In genomic region chr6:116264836-116265235, GRCm38 (mm10) we compare ENCODE assay signal across 9 mouse cellular contexts. TPM values are rescaled to one million over a fixed set of nuclear protein-coding genes. Genes with fewer than 3 reads are reported as not detected.
DNase-seq lines count a peak whose midpoint lies in the region; ATAC-seq and TF ChIP-seq lines count a peak whose summit lies in the region.
"Had no signal": no experiment of that assay in that cellular context is flagged by ENCODE, and none has a peak within 500 bp of the region (broad histone marks: within the 10 kb centered on the region; RNA-seq: fewer than 3 reads in every experiment).

No protein-coding gene starts in this region.

- H3K4me3 ChIP-seq in heart, embryonic 11.5 days (ENCODE audit: low read depth, low read length): no peak overlapping the region; the same call in 1 of the 2 replicates
- H3K4me3 ChIP-seq in C2C12 (ENCODE audit: insufficient read depth, poor library complexity, severe bottlenecking): peak overlapping the region; percentile 37
- peak overlapping the region; percentile 57 for H3K4me3 ChIP-seq in forebrain, embryonic 16.5 days (replicated peaks; ENCODE audit: low read length)
- H3K4me3 ChIP-seq in macrophage (ENCODE audit: inconsistent target): peak overlapping the region; percentile 45

- H3K79me3 ChIP-seq in C2C12 (ENCODE audit: low read depth): no peaks in the 10 kb centered on the region

- 87% methylated on average over 11 of the region's 11 CpGs for WGBS in heart, embryonic 11.5 days (ENCODE audit: insufficient replicate concordance)
- 77% methylated on average over 11 of the region's 11 CpGs for WGBS in forebrain, embryonic 16.5 days
- 84% methylated on average over 11 of the region's 11 CpGs for WGBS in macrophage (ENCODE audit: missing documents)

- no peak overlapping the region for H3K9ac ChIP-seq in heart, embryonic 11.5 days (ENCODE audit: low read depth, low read length)
- no peak overlapping the region for H3K9ac ChIP-seq in forebrain, embryonic 16.5 days (replicated peaks; ENCODE audit: low read depth, low read length)

- H3K36me3 ChIP-seq in heart, embryonic 11.5 days (ENCODE audit: control insufficient read depth, insufficient read depth, low read length): peaks cover 3% of the 10 kb centered on the region; the same call in 1 of the 2 replicates
- H3K36me3 ChIP-seq in C2C12 (ENCODE audit: control insufficient read depth, insufficient read depth) (peaks cover 17% of the 10 kb centered on the region), macrophage (ENCODE audit: inconsistent target) (peaks cover 24% of the 10 kb centered on the region; the same call in 1 of the 2 replicates)
- H3K36me3 ChIP-seq in forebrain, embryonic 16.5 days (ENCODE audit: control insufficient read depth, insufficient read depth): 0 out of 2 replicates have a peak, but pooled peaks cover 2% of the 10 kb centered on the region

- H3K79me2 ChIP-seq in C2C12 (ENCODE audit: control insufficient read depth, insufficient read depth) (no peaks in the 10 kb centered on the region), macrophage (ENCODE audit: inconsistent target) (no peaks in the 10 kb centered on the region; the same call in 1 of the 2 replicates)

- no peak for DNase-seq in heart, postnatal 25 days (ENCODE audit: low spot score)
- no peak for DNase-seq in urinary bladder, postnatal 10 days (ENCODE audit: low spot score)
- no peak for DNase-seq in frontal cortex, postnatal 14 days (ENCODE audit: low spot score in 2 of 2)
- no peak for DNase-seq in cerebellum, adult 9-11 months
- DNase-seq: cerebellum, adult 2 months had no signal

- no peak for ATAC-seq in heart, embryonic 11.5 days (replicated peaks; ENCODE audit: insufficient number of reproducible peaks, low FRiP score, low TSS enrichment)
- no peak for ATAC-seq in forebrain, embryonic 16.5 days

- H3ac ChIP-seq in C2C12 (ENCODE audit: control insufficient read depth, insufficient read length, low read depth): no peak overlapping the region

- H3K27me3 ChIP-seq in heart, embryonic 11.5 days (ENCODE audit: control insufficient read depth, insufficient read depth, low read length): no peaks in the 10 kb centered on the region
- no peaks in the 10 kb centered on the region for H3K27me3 ChIP-seq in C2C12 (ENCODE audit: control insufficient read depth, insufficient read depth, insufficient read length)
- H3K27me3 ChIP-seq in forebrain, embryonic 16.5 days (replicated peaks; ENCODE audit: control insufficient read depth, insufficient read depth, low read length): no peaks in the 10 kb centered on the region

- no peaks in the 10 kb centered on the region for H3K9me3 ChIP-seq in heart, embryonic 11.5 days (replicated peaks; ENCODE audit: control insufficient read depth, low read length)
- H3K9me3 ChIP-seq in forebrain, embryonic 16.5 days (ENCODE audit: control insufficient read depth, low read length): no peaks in the 10 kb centered on the region

- TF ChIP-seq CTCF in C2C12 (IDR thresholded peaks at IDR 0.05; ENCODE audit: control insufficient read depth, insufficient read depth, insufficient read length): no peak

- peak overlapping the region; percentile 77 for H3K4me2 ChIP-seq in heart, embryonic 11.5 days
- H3K4me2 ChIP-seq in forebrain, embryonic 16.5 days (ENCODE audit: low read length): peak overlapping the region; percentile 51

- no peak overlapping the region for H3K27ac ChIP-seq in heart, embryonic 11.5 days (ENCODE audit: low read depth, low read length)
- no peak overlapping the region for H3K27ac ChIP-seq in forebrain, embryonic 16.5 days (ENCODE audit: low read length)
- H3K27ac ChIP-seq in macrophage: 0 out of 2 replicates have a peak overlapping the region, but pooled peaks have one; percentile 13

- intact Hi-C loops in heart, postnatal 25 days (cut with DNase I): no loop called here

- peaks cover 2% of the 10 kb centered on the region; the same call in 1 of the 2 replicates for H3K4me1 ChIP-seq in heart, embryonic 11.5 days (ENCODE audit: control insufficient read depth, insufficient read depth, low read length)
- H3K4me1 ChIP-seq in forebrain, embryonic 16.5 days (replicated peaks; ENCODE audit: control insufficient read depth, insufficient read depth, low read length): peaks cover 9% of the 10 kb centered on the region

TF ChIP-seq in C2C12, 6 proteins besides CTCF, POLR2A, EP300 and RAD21:
- TF ChIP-seq MYOG (IDR thresholded peaks at IDR 0.05; ENCODE audit: control insufficient read depth, extremely low read depth, insufficient read length) (no peak), CEBPB (IDR thresholded peaks at IDR 0.05; ENCODE audit: low read depth) (no peak), MYOD1 (IDR thresholded peaks at IDR 0.05; ENCODE audit: control insufficient read depth, insufficient read length, low read depth) (no peak)

RNA-seq across cellular contexts. Expression of gene Zfand4, which starts 0.8 kb away (rescaled TPM):
- 4.5 and 6.3 TPM in 2 replicates for polyA plus RNA-seq in heart, embryonic 11.5 days (2014; fragmentation: Nextera tagmentation; extraction: Ambion mirVana)
- total RNA-seq in heart, postnatal 25 days (2021): 1 to 10 TPM; 3.4 to 5.4 TPM
- polyA plus RNA-seq in C2C12 (2012; fragmentation: generic; extraction: Trizol) (0.99 TPM), macrophage (2018) (1.9 to 2.8 TPM (median 2.6 TPM) in 3 replicates)
- polyA plus RNA-seq in forebrain, embryonic 16.5 days (2015; fragmentation: Nextera tagmentation; extraction: Ambion mirVana): 7.2 and 8.7 TPM in 2 replicates
- total RNA-seq in macrophage (2018; cell fraction: chromatin; rRNA removed): 10 to 100 TPM in 14 of 26 experiments, 1 to 10 TPM in 10, under 1 TPM in 2; 0.54 to 29.2 (median 13.4) TPM
- 1 to 10 TPM in 25 of 26 experiments, under 1 TPM in 1; 0.62 to 3.9 (median 2.0) TPM for total RNA-seq in macrophage (2018; cell fraction: cytosol; rRNA removed)
- total RNA-seq in macrophage (2018; cell fraction: nucleus; rRNA removed): 10 to 100 TPM in 8 of 26 experiments, 1 to 10 TPM in 17, under 1 TPM in 1; 0.52 to 13.8 (median 7.4) TPM

RNA-seq across cellular contexts. Expression of gene Washc2, which starts 57.0 kb away (rescaled TPM):
- polyA plus RNA-seq in heart, embryonic 11.5 days (2014; fragmentation: Nextera tagmentation; extraction: Ambion mirVana): 31.1 and 40.2 TPM in 2 replicates
- 10 to 100 TPM; 21.7 to 23.0 TPM for total RNA-seq in heart, postnatal 25 days (2021)
- polyA plus RNA-seq in C2C12 (2012; fragmentation: generic; extraction: Trizol): 25.6 TPM
- 66.5 and 66.9 TPM in 2 replicates for polyA plus RNA-seq in forebrain, embryonic 16.5 days (2015; fragmentation: Nextera tagmentation; extraction: Ambion mirVana)
- 100 to 1,000 TPM; 157 to 539 (median 350) TPM for total RNA-seq in macrophage (2018; cell fraction: chromatin; rRNA removed)
- 100 to 1,000 TPM in 13 of 26 experiments, 10 to 100 TPM in 13; 62.2 to 134 (median 98.2) TPM for total RNA-seq in macrophage (2018; cell fraction: cytosol; rRNA removed)
- total RNA-seq in macrophage (2018; cell fraction: nucleus; rRNA removed): 100 to 1,000 TPM; 115 to 295 (median 165) TPM
- 58.8 to 120 TPM (median 104 TPM) in 3 replicates for polyA plus RNA-seq in macrophage (2018)
